Mouse (Mus musculus) hindbrain, postnatal 0 days (tissue): ENCODE measurements at regions not wholly inside any gene's neighbourhood (a gene's known extent, or its start where the extent isn't known, plus 50 kb on each side); places are given as distances from the start of the nearest gene placed in this dataset.
"Not testable (repeated sequence)": the region's sequence is repeated elsewhere in the genome, so short reads cannot be mapped to it uniquely, and the experiment has no call there.

Source experiments
- ATAC-seq: fragments of 200-750 bp; cut with Nextera tagmentation; 2 replicates; pipeline ENCODE4 v1.8.0; 2017; ENCODE audit warnings: mild to moderate bottlenecking, moderate TSS enrichment, moderate library complexity
- DNase-seq: peaks from one replicate; pipeline ENCODE4 v3.0.0-alpha.2; 2015; ENCODE audit warnings: low spot score
- H3K27ac ChIP-seq: fragments of 300-500 bp; sonication (generic); 2 replicates; pipeline ENCODE4 v1.5.1; 2014; ENCODE audit warnings: mild to moderate bottlenecking
- H3K27me3 ChIP-seq: fragments of 300-500 bp; sonication (generic); 2 replicates; pipeline ENCODE4 v1.6.1; 2014; ENCODE audit warnings: low read length, mixed read lengths; ENCODE audit not compliant: insufficient read depth
- H3K36me3 ChIP-seq: fragments of 300-500 bp; sonication (generic); 2 replicates; pipeline ENCODE4 v1.6.1; 2014; ENCODE audit warnings: low read length, mixed read lengths; ENCODE audit not compliant: insufficient read depth
- H3K4me1 ChIP-seq: fragments of 300-500 bp; sonication (generic); 2 replicates; pipeline ENCODE4 v1.6.1; 2014; ENCODE audit warnings: antibody characterized with exemption, low read length, mixed read lengths; ENCODE audit not compliant: insufficient read depth
- H3K4me2 ChIP-seq: fragments of 300-500 bp; sonication (generic); 2 replicates; pipeline ENCODE4 v1.6.1; 2014; ENCODE audit warnings: low read depth, mild to moderate bottlenecking, low read length, moderate library complexity, mixed read lengths
- H3K4me3 ChIP-seq: fragments of 300-500 bp; sonication (generic); 2 replicates; pipeline ENCODE4 v1.5.1; 2014; ENCODE audit warnings: low read length
- H3K9ac ChIP-seq: fragments of 300-500 bp; sonication (generic); replicated peaks from 2 replicates; pipeline ENCODE4 v1.6.1; 2014; ENCODE audit warnings: mild to moderate bottlenecking, low read length, moderate library complexity, mixed read lengths
- H3K9me3 ChIP-seq: fragments of 300-500 bp; sonication (generic); 2 replicates; pipeline ENCODE4 v1.6.1; 2016; ENCODE audit warnings: low read length, mixed read lengths
- CTCF ChIP-seq: IDR thresholded peaks from 2 replicates; pipeline ENCODE4 v1.5.1; 2016; ENCODE audit warnings: antibody characterized with exemption, control low read depth, low read depth
- whole genome bisulfite sequencing: fragments of 180-500 bp; shearing (Covaris S2); extraction: QIAGEN DNeasy Blood & Tissue Kit; methylation state at CpG from one replicate; pipeline ENCODE4 v1.1.7; 2014; 5-methylcytosine and 5-hydroxymethylcytosine counted together

DNA sequence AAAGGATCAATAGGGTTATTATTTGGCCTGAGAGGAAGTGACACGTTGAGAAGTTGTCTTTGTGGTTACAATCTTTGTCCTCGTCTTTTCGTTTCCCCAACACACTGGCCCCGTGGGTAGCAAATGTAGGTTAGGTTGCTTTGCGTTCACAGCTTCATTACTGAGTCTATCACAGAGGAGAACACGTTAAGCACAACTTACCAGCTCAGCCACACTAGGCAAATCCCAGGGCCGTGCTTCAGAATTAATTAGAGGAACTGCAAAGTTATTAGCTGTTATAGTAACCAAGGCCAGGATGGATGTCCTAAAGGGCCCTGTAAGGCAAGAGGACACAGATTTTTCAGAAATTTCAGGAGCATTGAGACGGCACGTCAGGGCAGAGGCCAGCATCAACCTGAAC is 166.3 kb downstream of the Akain1 start:
- no peaks in the 10 kb centered on the region for H3K27me3 ChIP-seq
- no peak overlapping the region for H3K4me3 ChIP-seq
- WGBS: 76% methylated on average over 9 of the region's 9 CpGs

GRCm38 (mm10) chr17:69631411-69631810 is 192.3 kb downstream of the Akain1 start:
- no peaks in the 10 kb centered on the region for H3K4me1 ChIP-seq
- WGBS: 47% methylated on average over 3 of the region's 3 CpGs
- no peaks in the 10 kb centered on the region for H3K36me3 ChIP-seq
- no peak overlapping the region for H3K27ac ChIP-seq
- ATAC-seq (no peak), DNase-seq (no peak)
- H3K9ac ChIP-seq: no peak overlapping the region
- H3K27me3 ChIP-seq: no peaks in the 10 kb centered on the region
- TF ChIP-seq CTCF: no peak
- no peak overlapping the region for H3K4me3 ChIP-seq
- H3K9me3 ChIP-seq: no peaks in the 10 kb centered on the region
- H3K4me2 ChIP-seq: no peak overlapping the region

More for the DNA sequence above, 166.3 kb downstream of the Akain1 start:
- ATAC-seq (peak; percentile 43; the same call in 1 of the 2 replicates), DNase-seq (peak; percentile 32)
- Histone ChIP-seq H3K9ac (no peak overlapping the region), H3K27ac (no peak overlapping the region), H3K36me3 (no peaks in the 10 kb centered on the region), H3K4me1 (no peaks in the 10 kb centered on the region), H3K9me3 (no peaks in the 10 kb centered on the region), H3K4me2 (no peak overlapping the region)
- TF ChIP-seq CTCF: no peak

DNA sequence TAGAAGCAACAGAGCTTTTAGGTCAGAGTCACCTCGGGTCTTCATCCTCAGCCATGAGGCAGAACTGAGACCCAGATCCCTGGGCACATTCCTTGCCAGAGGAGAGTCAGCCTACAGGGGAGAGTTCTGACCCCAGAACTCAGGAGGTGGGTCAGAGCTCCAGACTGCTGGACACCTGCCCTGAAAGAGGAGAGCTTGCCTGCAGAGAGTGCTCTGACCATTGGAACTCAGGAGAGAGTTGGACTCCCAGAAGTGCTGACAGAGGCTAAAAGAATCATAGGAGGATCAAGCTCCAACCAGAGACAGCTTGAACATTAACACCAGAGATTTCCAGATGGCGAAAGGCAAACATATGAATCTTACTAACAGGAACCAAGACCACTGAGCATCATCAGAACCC is 211.4 kb downstream of the Akain1 start:
- not testable (repeated sequence) for H3K4me2 ChIP-seq, H3K27me3 ChIP-seq, H3K27ac ChIP-seq, ATAC-seq, H3K4me3 ChIP-seq, H3K36me3 ChIP-seq, H3K9ac ChIP-seq, H3K4me1 ChIP-seq, H3K9me3 ChIP-seq, DNase-seq
- 87% methylated on average over 2 of the region's 2 CpGs for WGBS

DNA sequence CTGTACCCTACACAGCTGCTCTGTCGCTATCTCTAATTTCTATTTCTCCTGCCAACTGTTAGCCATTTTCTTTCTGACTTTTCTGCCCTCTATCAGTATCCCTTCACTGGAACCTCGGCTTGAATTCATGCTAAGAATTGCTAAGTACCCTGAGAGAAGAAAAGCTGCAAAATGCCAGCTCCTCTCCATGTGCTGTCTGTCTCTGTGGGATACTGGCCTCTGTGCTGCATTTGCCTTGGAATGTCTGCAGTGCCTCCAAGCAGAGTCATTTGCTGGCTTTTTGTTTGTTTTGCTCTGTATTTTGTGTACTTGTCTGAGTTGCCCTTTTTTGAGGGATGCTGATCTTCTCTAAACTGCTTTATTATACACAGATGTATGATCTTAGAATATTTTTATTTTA is 215.5 kb downstream of the Akain1 start:
- H3K4me2 ChIP-seq: no peak overlapping the region
- H3K9ac ChIP-seq: no peak overlapping the region
- no peak for TF ChIP-seq CTCF
- no peaks in the 10 kb centered on the region for H3K27me3 ChIP-seq
- 25% methylated on average over 2 of the region's 2 CpGs for WGBS
- H3K9me3 ChIP-seq: no peaks in the 10 kb centered on the region
- H3K36me3 ChIP-seq: no peaks in the 10 kb centered on the region
- ATAC-seq: no peak
- no peak overlapping the region for H3K27ac ChIP-seq
- H3K4me3 ChIP-seq: no peak overlapping the region
- DNase-seq: peak; percentile 43
- H3K4me1 ChIP-seq: no peaks in the 10 kb centered on the region

DNA sequence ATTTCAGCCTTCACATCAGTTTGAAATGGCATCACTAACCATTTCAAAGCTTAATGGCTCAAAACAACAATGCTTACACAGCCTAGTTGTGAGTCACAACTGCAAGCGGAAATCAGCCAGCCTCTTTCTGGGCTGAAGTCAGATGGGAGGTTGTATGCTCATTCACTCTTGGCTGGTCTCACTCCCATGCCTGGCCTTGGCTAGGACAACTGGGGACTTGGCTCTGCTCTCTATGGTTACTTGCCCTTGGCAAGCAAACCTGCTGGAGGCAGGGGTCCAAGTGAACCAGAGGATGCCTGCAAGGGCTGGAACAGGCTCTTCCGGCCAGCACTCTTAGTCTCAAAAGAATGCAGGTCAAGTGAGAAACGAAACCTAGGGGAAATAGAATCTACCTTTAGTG is 233.4 kb downstream of the Akain1 start:
- TF ChIP-seq CTCF: no peak
- no peaks in the 10 kb centered on the region for H3K27me3 ChIP-seq
- no peak overlapping the region for H3K4me3 ChIP-seq
- DNase-seq (peak; percentile 90), ATAC-seq (peak; percentile 99)
- H3K4me1 ChIP-seq: no peaks in the 10 kb centered on the region
- H3K9me3 ChIP-seq: no peaks in the 10 kb centered on the region
- no peak overlapping the region for H3K9ac ChIP-seq
- peak overlapping the region; percentile 37; the same call in 1 of the 2 replicates for H3K27ac ChIP-seq
- WGBS: 61% methylated on average over 3 of the region's 3 CpGs
- no peak overlapping the region for H3K4me2 ChIP-seq
- H3K36me3 ChIP-seq: no peaks in the 10 kb centered on the region

GRCm38 (mm10) chr17:69683091-69683490 is 244.0 kb downstream of the Akain1 start:
- TF ChIP-seq CTCF: no peak
- Histone ChIP-seq H3K27ac (no peak overlapping the region), H3K4me3 (no peak overlapping the region), H3K9me3 (no peaks in the 10 kb centered on the region), H3K9ac (no peak overlapping the region), H3K4me2 (no peak overlapping the region), H3K27me3 (no peaks in the 10 kb centered on the region), H3K4me1 (no peaks in the 10 kb centered on the region), H3K36me3 (no peaks in the 10 kb centered on the region)
- ATAC-seq (no peak), DNase-seq (no peak)
- WGBS: 90% methylated on average over 5 of the region's 5 CpGs

DNA sequence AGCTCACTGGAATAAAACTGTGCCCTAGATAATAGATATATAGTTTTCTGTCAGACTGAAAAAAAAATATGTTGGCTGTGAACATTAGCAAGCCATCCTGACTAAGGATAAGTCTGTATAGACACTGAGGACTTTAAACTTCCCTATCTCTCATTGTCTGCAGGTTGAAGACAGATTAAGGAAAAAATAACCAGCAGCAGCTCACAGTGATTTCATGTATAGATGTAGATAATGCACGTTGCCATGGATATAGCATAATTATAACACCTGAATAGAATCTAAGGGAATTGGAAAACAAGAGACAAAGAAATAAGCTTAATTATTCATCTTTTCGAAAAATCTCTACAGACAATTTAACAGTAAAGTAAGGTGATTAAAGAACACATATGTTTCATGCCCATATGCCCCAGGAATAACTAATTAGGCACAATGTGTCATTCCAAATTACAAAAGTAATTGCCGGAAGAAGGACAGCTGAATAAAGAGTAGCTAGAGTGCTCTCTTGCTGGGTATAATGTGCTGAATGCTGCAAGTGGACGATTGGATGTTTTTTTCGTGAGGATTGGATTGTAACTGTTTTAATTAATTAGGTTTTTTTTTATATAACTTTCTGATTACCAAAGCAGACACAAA is 246.6 kb downstream of the Akain1 start:
- Histone ChIP-seq H3K4me1 (no peaks in the 10 kb centered on the region), H3K36me3 (no peaks in the 10 kb centered on the region), H3K4me3 (no peak overlapping the region), H3K4me2 (no peak overlapping the region), H3K27me3 (no peaks in the 10 kb centered on the region), H3K9ac (no peak overlapping the region), H3K9me3 (no peaks in the 10 kb centered on the region), H3K27ac (no peak overlapping the region)
- TF ChIP-seq CTCF: no peak
- WGBS: 36% methylated on average over 5 of the region's 5 CpGs
- ATAC-seq (0 out of 2 replicates have a peak, but pooled peaks have one; percentile 32), DNase-seq (peak; percentile 9)
